Mouse (Mus musculus) spleen, adult 2 months (tissue): ENCODE measurements around the gene Rin2.

Source experiments
- CTCF ChIP-seq: fragments of 200-500 bp; IDR thresholded peaks from 2 replicates; pipeline ENCODE4 v1.5.1; 2011; ENCODE audit warnings: mild to moderate bottlenecking, inconsistent platforms; ENCODE audit not compliant: insufficient read depth, insufficient read length, insufficient replicate concordance; ENCODE audit errors: extremely low read depth
- POLR2A ChIP-seq: fragments of 200-500 bp; IDR thresholded peaks from 2 replicates; pipeline ENCODE4 v1.6.1; 2011; ENCODE audit warnings: low read depth, low read length, inconsistent platforms

GRCm38 (mm10) chr2:145903983-145904616 is 229.1 kb downstream of the Rin2 start:
- TF ChIP-seq CTCF: no peak
- no peak for TF ChIP-seq POLR2A
